Mouse (Mus musculus) heart, embryonic 15.5 days (tissue): ENCODE measurements at regions not wholly inside any gene's neighbourhood (a gene's known extent, or its start where the extent isn't known, plus 50 kb on each side); places are given as distances from the start of the nearest gene placed in this dataset.
A peak's percentile ranks its signal among the peaks of the same experiment; 100 is the strongest.

ENCODE experiments used
- ATAC-seq: fragments of 200-750 bp; cut with Nextera tagmentation; replicated peaks from 2 replicates; pipeline ENCODE4 v1.8.0; 2017; ENCODE audit warnings: low read depth, moderate TSS enrichment; ENCODE audit not compliant: insufficient number of reproducible peaks, insufficient read depth, low FRiP score
- H3K27ac ChIP-seq: fragments of 300-500 bp; sonication (generic); 2 replicates; pipeline ENCODE4 v1.5.1; 2015; ENCODE audit warnings: mild to moderate bottlenecking, inconsistent platforms
- H3K27me3 ChIP-seq: fragments of 300-500 bp; sonication (generic); 2 replicates; pipeline ENCODE4 v1.6.1; 2015; ENCODE audit warnings: inconsistent platforms
- H3K36me3 ChIP-seq: fragments of 300-500 bp; sonication (generic); 2 replicates; pipeline ENCODE4 v1.6.1; 2015; ENCODE audit warnings: mild to moderate bottlenecking, inconsistent platforms
- H3K4me1 ChIP-seq: fragments of 300-500 bp; sonication (generic); replicated peaks from 2 replicates; pipeline ENCODE4 v1.6.1; 2015; ENCODE audit warnings: inconsistent platforms
- H3K4me2 ChIP-seq: fragments of 300-500 bp; sonication (generic); 2 replicates; pipeline ENCODE4 v1.6.1; 2015; ENCODE audit warnings: inconsistent platforms, mild to moderate bottlenecking, moderate library complexity
- H3K4me3 ChIP-seq: fragments of 300-500 bp; sonication (generic); 2 replicates; pipeline ENCODE4 v1.5.1; 2015; ENCODE audit warnings: mild to moderate bottlenecking, inconsistent platforms
- H3K9ac ChIP-seq: fragments of 300-500 bp; sonication (generic); 2 replicates; pipeline ENCODE4 v1.6.1; 2015; ENCODE audit warnings: mild to moderate bottlenecking, inconsistent platforms
- H3K9me3 ChIP-seq: fragments of 300-500 bp; sonication (generic); replicated peaks from 2 replicates; pipeline ENCODE4 v1.6.1; 2016; ENCODE audit warnings: inconsistent platforms
- WGBS: fragments of 180-500 bp; shearing (Covaris S2); methylation state at CpG from one replicate; pipeline ENCODE4 v1.1.7; 2015; ENCODE audit warnings: mixed read lengths; 5-methylcytosine and 5-hydroxymethylcytosine counted together

DNA sequence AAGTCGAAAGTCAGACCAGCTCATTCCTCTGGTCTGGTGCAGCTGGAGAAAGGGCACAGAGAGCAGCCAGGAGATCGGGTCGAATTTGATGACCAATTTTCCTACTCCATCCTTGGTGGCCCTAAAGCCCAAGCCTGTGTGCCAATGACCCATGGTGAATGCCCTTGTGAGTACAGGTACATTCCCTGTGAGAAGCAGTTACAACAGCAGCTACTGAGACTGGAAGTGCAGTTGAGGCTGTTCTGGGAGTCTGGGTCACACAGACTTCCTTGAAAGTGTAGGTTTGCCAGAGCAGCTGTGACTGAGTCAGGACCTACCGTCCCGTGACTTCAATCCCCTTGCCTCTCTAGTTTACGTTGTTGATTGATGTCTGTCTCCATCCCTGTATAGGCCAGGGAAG lies 129.8 kb upstream of the Habp2 start:
- H3K4me1 ChIP-seq: no peaks in the 10 kb centered on the region
- no peak overlapping the region for H3K4me3 ChIP-seq
- WGBS: 76% methylated on average over 6 of the region's 6 CpGs
- H3K27ac ChIP-seq: no peak overlapping the region
- H3K9me3 ChIP-seq: no peaks in the 10 kb centered on the region
- H3K27me3 ChIP-seq: no peaks in the 10 kb centered on the region; the same call in 1 of the 2 replicates
- no peak overlapping the region for H3K4me2 ChIP-seq
- ATAC-seq: no peak
- no peak overlapping the region for H3K9ac ChIP-seq
- H3K36me3 ChIP-seq: no peaks in the 10 kb centered on the region

- H3K4me1 ChIP-seq: no peaks in the 10 kb centered on the region
- no peak overlapping the region for H3K4me2 ChIP-seq
- H3K4me3 ChIP-seq: no peak overlapping the region
- H3K36me3 ChIP-seq: no peaks in the 10 kb centered on the region
- 73% methylated on average over 3 of the region's 3 CpGs for WGBS
- ATAC-seq: no peak
- no peak overlapping the region for H3K27ac ChIP-seq
- no peaks in the 10 kb centered on the region; the same call in 1 of the 2 replicates for H3K27me3 ChIP-seq
- H3K9me3 ChIP-seq: no peaks in the 10 kb centered on the region
- no peak overlapping the region for H3K9ac ChIP-seq
Observed at GRCm38 (mm10) chr19:56162156-56162555, 124.8 kb upstream of the Habp2 start.

GRCm38 (mm10) chr19:56169133-56169997 lies 117.6 kb upstream of the Habp2 start:
- no peak for ATAC-seq
- Histone ChIP-seq H3K4me3 (no peak overlapping the region), H3K36me3 (no peaks in the 10 kb centered on the region), H3K27ac (no peak overlapping the region), H3K4me1 (no peaks in the 10 kb centered on the region), H3K27me3 (no peaks in the 10 kb centered on the region), H3K9me3 (no peaks in the 10 kb centered on the region), H3K4me2 (no peak overlapping the region), H3K9ac (no peak overlapping the region)
- WGBS: 56% methylated on average over 5 of the region's 5 CpGs

DNA sequence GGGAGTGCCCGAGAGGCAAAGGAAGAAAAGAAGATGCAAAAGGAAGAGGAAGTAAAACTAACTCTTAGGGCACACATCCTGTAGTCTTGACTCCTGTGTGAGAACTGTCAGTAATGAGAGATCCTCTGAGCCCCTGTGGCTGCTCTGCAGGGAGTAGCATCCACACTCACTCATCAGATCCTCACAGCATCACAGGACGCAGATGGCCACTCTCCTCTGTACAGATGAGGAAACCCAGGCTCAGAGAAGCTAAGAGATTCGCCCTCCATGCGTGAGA lies 117.0 kb upstream of the Habp2 start:
- Histone ChIP-seq H3K4me2 (no peak overlapping the region), H3K27me3 (no peaks in the 10 kb centered on the region), H3K27ac (no peak overlapping the region), H3K4me3 (no peak overlapping the region), H3K36me3 (no peaks in the 10 kb centered on the region), H3K4me1 (no peaks in the 10 kb centered on the region), H3K9ac (no peak overlapping the region), H3K9me3 (no peaks in the 10 kb centered on the region)
- WGBS: 61% methylated on average over 4 of the region's 4 CpGs
- ATAC-seq: no peak

- no peak overlapping the region for H3K4me2 ChIP-seq
- H3K4me3 ChIP-seq: no peak overlapping the region
- ATAC-seq: no peak
- WGBS: 44% methylated on average over 5 of the region's 5 CpGs
- no peaks in the 10 kb centered on the region for H3K36me3 ChIP-seq
- no peak overlapping the region for H3K27ac ChIP-seq
- H3K27me3 ChIP-seq: no peaks in the 10 kb centered on the region
- no peaks in the 10 kb centered on the region for H3K9me3 ChIP-seq
- H3K9ac ChIP-seq: no peak overlapping the region
- 0 out of 2 replicates have a peak, but pooled peaks cover 2% of the 10 kb centered on the region for H3K4me1 ChIP-seq
Observed at GRCm38 (mm10) chr19:56172454-56172853, 114.5 kb upstream of the Habp2 start.

DNA sequence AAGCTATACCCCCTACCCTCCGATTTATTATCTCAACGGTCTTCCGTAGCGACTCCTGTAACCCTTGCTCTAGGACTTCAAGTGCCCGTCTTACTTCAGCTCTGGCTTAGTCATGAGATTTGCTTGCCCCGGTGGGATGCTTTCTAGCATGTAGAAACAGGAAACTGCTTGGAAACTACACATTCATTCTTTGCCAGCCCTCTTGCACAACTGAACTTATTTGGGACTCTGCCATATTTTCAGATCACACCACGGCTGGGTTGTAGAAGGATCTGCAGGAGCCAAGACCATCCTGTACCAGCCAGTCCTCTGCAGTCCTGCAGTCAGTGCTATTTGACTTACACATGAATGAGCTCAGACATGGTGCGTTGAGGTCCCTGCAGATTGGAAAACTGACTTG lies 110.9 kb upstream of the Habp2 start:
- no peak overlapping the region for H3K9ac ChIP-seq
- H3K27me3 ChIP-seq: no peaks in the 10 kb centered on the region
- no peak overlapping the region for H3K4me3 ChIP-seq
- 70% methylated on average over 8 of the region's 8 CpGs for WGBS
- no peak overlapping the region for H3K27ac ChIP-seq
- H3K36me3 ChIP-seq: no peaks in the 10 kb centered on the region
- H3K4me1 ChIP-seq: 0 out of 2 replicates have a peak, but pooled peaks cover 2% of the 10 kb centered on the region
- H3K4me2 ChIP-seq: no peak overlapping the region
- no peaks in the 10 kb centered on the region for H3K9me3 ChIP-seq
- ATAC-seq: no peak

DNA sequence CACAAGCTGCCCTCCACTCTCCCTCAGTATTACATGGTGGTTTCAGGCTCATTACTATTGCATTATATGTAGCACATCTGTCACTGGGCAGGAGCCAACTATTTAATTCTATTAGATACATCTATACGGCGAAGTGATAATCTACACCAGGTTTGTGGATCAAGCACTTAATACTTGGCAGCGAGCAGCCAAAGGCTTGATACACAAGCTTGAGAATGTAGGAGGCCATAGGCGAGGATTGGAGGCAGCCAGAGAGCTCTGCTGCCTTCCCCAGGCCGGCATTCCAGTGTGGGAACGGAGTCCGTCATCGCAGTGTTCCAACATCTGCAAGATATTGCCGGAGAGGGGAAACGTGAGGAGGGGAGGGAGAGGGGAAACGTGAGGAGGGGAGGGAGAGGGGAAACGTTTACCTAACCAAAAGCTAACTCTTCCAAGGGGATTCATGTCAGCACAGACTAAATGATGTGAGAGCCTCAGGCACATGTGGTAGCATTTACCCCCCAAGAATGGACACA lies 109.6 kb upstream of the Habp2 start:
- H3K4me1 ChIP-seq: 0 out of 2 replicates have a peak, but pooled peaks cover 2% of the 10 kb centered on the region
- peak overlapping the region; percentile 7 for H3K27ac ChIP-seq
- no peak overlapping the region for H3K9ac ChIP-seq
- H3K4me3 ChIP-seq: no peak overlapping the region
- ATAC-seq: 0 out of 2 replicates have a peak, but pooled peaks have one; percentile 43
- H3K36me3 ChIP-seq: no peaks in the 10 kb centered on the region
- H3K27me3 ChIP-seq: no peaks in the 10 kb centered on the region
- H3K9me3 ChIP-seq: no peaks in the 10 kb centered on the region
- 19% methylated on average over 12 of the region's 12 CpGs for WGBS
- H3K4me2 ChIP-seq: no peak overlapping the region

DNA sequence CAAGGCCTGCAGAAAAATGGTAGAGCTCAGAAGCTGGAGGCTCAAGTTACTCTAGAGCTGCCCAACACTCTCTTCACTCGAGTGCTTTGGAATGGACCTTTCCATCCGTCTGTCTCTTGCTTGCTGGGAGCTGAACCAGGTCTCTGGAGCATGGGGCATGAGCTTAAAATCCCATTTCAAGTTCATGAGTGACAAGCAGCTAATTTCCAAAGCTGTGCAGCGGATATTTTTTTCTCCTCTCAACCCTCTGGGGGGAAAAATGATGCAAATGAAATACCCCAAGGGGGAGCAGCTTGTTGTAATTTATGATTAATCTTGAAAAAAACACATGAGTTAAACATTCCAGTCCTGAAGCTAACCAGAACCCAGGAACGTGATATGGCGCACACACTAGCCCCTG lies 101.2 kb upstream of the Habp2 start:
- ATAC-seq: no peak
- Histone ChIP-seq H3K9me3 (no peaks in the 10 kb centered on the region), H3K4me3 (no peak overlapping the region), H3K4me2 (no peak overlapping the region), H3K36me3 (no peaks in the 10 kb centered on the region), H3K27ac (no peak overlapping the region), H3K4me1 (no peaks in the 10 kb centered on the region), H3K9ac (no peak overlapping the region), H3K27me3 (no peaks in the 10 kb centered on the region)
- WGBS: 67% methylated on average over 5 of the region's 5 CpGs

- 90% methylated on average over 1 of the region's 1 CpGs for WGBS
- Histone ChIP-seq H3K27me3 (no peaks in the 10 kb centered on the region), H3K27ac (no peak overlapping the region), H3K4me3 (no peak overlapping the region), H3K4me1 (no peaks in the 10 kb centered on the region), H3K9me3 (no peaks in the 10 kb centered on the region), H3K36me3 (no peaks in the 10 kb centered on the region), H3K9ac (no peak overlapping the region), H3K4me2 (no peak overlapping the region)
- no peak for ATAC-seq
Observed at GRCm38 (mm10) chr19:56189185-56189584, 97.8 kb upstream of the Habp2 start.

GRCm38 (mm10) chr19:56190222-56190621 lies 96.7 kb upstream of the Habp2 start:
- WGBS: 59% methylated on average over 3 of the region's 3 CpGs
- Histone ChIP-seq H3K9me3 (no peaks in the 10 kb centered on the region), H3K27ac (no peak overlapping the region), H3K9ac (no peak overlapping the region), H3K4me3 (no peak overlapping the region), H3K27me3 (no peaks in the 10 kb centered on the region), H3K36me3 (no peaks in the 10 kb centered on the region), H3K4me2 (no peak overlapping the region), H3K4me1 (no peaks in the 10 kb centered on the region)
- no peak for ATAC-seq

DNA sequence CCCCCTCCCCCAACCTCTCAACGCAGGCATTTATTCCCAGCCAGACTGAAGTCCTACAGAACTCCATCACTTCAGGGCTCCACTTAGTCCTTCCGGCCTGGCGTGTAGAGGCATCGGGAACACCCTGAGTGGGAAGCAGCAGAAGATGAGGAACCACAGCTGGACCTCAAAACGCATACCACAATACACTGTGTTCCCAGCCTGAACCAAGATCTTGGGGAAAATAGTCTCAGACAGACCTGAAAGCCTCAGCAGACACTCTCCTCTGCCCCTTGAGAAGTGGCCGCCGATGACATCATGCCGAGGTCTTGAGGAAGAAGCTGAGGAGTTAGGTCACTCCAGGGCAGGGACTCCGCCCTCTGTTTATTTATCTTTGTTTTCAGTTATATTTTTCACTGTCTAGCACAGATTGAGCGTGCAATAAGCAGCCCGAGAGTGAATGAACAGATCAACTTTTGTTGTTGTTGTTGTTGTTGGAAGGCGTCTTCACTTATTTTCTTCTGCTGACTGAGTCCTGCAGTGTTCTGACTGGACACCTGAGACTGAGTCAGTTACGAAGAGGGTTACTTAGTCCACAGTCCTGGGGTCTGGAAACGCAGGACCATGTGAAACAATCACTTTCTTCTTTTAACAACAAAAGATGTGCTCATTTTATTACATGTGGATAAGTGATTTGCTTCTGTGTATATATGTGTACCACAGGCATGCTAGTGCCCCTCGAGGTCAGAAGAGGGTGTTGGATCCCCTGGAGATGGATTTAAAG lies 88.3 kb upstream of the Habp2 start:
- Histone ChIP-seq H3K36me3 (no peaks in the 10 kb centered on the region), H3K4me1 (no peaks in the 10 kb centered on the region), H3K27me3 (no peaks in the 10 kb centered on the region), H3K27ac (no peak overlapping the region), H3K4me3 (no peak overlapping the region), H3K9ac (no peak overlapping the region), H3K4me2 (no peak overlapping the region), H3K9me3 (no peaks in the 10 kb centered on the region)
- WGBS: 72% methylated on average over 15 of the region's 15 CpGs
- ATAC-seq: no peak
